Mouse (Mus musculus): ENCODE measurements around the gene Pcolce2. TPM values are rescaled to one million over a fixed set of nuclear protein-coding genes. Genes with fewer than 3 reads are reported as not detected.
A peak's percentile ranks its signal among the peaks of the same experiment; 100 is the strongest.

Gene Pcolce2
- 1.5 and 1.6 TPM in 2 replicates for polyA plus RNA-seq (2012; rRNA removed)

DNA sequence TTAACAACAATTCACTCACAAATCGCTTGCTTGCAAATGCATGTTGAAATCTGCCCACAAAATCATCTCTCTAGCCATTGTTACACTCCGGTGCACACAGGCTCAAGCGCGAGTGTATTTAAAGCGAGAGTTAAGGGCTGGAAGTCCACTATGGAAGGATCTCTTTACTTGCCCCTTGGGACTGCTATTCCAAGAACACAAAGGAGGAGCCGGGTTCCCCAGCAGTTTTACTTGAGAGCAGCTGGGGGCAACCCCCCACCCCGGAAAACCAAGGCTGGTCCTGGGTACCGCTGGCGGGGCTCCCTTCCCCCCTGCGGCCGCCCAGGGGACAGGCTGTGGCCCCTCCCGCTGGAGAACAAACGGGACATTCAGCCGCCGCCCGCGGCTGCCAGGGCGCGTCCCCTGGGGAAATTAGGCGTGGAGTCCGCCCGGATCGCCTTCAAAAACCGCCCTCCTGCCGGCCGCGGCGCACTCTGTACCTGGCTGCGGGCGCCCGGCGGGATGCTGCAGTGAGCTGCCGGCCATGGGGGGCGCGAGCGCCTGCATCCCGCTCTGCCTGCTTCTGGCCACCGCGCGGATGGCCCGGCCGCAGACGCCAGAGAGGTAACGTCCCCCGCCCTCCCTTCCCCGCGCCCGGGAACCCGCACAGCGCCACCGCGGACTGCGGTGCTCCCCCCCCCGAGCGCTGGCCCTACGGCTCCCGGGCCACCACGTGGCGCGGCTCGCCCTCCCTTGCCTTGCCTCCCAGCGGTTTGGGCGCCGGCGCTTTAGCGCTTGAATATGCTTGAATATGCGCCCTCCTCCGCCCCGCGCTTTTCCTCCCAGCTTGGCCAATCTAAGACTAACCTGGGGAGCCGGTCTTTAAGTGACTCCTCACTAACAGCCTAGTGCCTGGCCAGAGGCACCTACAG, at the start of gene Pcolce2:
TSS of gene Pcolce2 (plus strand) at position 331 of the 911 bp plus-strand sequence.
- H3K27ac ChIP-seq (ENCODE audit: insufficient read depth, low read length), result no peak within 1 kb of the TSS
- peak within 1 kb of the TSS; percentile 55 for H3K4me3 ChIP-seq (ENCODE audit: insufficient read depth, low read length)
- no peak for TF ChIP-seq CTCF (IDR thresholded peaks at IDR 0.05; ENCODE audit: extremely low read depth, insufficient read depth, low read length)
- TF ChIP-seq POLR2A (IDR thresholded peaks at IDR 0.05; ENCODE audit: extremely low read depth, insufficient read depth, low read length), result no peak
- no peaks in the 10 kb centered on the region for H3K4me1 ChIP-seq (ENCODE audit: control insufficient read depth, insufficient read depth, low read length)

DNA sequence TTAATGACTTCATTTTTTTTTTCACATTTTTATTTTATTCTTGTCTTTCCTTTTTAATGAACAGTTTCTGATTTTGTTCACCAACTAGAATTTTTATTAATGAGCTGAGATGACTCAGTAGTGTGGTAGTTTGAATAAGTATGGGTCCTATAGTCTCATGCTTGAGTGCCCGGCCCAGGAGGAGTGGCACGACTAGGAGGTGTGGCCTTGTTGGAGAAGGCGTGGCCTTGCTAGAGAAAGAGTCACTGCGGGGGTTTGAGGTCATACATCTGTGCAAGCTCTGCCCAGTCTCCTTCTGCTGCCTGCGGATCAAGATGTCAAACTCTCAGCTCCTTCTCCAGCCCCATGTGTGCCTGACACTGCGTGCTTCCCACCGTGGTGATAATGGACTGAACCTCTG, 49.3 kb upstream of the Pcolce2 start:
- TF ChIP-seq CTCF (IDR thresholded peaks at IDR 0.05; ENCODE audit: extremely low read depth, insufficient read depth, low read length), result no peak
- no peak for TF ChIP-seq POLR2A (IDR thresholded peaks at IDR 0.05; ENCODE audit: extremely low read depth, insufficient read depth, low read length)
- Histone ChIP-seq H3K27ac (ENCODE audit: insufficient read depth, low read length) (no peak overlapping the region), H3K4me3 (ENCODE audit: insufficient read depth, low read length) (no peak overlapping the region), H3K4me1 (ENCODE audit: control insufficient read depth, insufficient read depth, low read length) (no peaks in the 10 kb centered on the region)

DNA sequence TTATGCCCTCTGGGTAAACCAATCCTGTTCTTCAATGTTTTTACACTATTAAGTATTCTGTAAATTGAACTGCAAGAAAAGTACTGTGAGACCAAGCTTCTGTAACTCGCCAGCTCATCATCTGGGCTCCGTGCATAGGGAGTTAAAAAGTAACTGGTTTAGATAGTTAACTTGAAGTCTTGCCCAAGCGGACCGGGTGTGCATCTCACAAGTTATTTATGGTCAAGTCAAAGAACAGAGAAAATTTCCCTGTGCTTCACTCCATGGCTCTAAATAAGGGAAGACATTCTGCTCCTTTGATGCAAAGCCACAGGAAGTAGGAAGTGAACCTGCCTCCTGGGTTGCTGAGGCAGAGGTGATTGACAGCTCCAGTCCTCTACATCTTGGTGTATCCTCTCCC, 43.1 kb upstream of the Pcolce2 start:
- no peak overlapping the region for H3K4me3 ChIP-seq (ENCODE audit: insufficient read depth, low read length)
- TF ChIP-seq CTCF (IDR thresholded peaks at IDR 0.05; ENCODE audit: extremely low read depth, insufficient read depth, low read length) (no peak), POLR2A (IDR thresholded peaks at IDR 0.05; ENCODE audit: extremely low read depth, insufficient read depth, low read length) (no peak)
- no peaks in the 10 kb centered on the region for H3K4me1 ChIP-seq (ENCODE audit: control insufficient read depth, insufficient read depth, low read length)
- H3K27ac ChIP-seq (ENCODE audit: insufficient read depth, low read length), result no peak overlapping the region

DNA sequence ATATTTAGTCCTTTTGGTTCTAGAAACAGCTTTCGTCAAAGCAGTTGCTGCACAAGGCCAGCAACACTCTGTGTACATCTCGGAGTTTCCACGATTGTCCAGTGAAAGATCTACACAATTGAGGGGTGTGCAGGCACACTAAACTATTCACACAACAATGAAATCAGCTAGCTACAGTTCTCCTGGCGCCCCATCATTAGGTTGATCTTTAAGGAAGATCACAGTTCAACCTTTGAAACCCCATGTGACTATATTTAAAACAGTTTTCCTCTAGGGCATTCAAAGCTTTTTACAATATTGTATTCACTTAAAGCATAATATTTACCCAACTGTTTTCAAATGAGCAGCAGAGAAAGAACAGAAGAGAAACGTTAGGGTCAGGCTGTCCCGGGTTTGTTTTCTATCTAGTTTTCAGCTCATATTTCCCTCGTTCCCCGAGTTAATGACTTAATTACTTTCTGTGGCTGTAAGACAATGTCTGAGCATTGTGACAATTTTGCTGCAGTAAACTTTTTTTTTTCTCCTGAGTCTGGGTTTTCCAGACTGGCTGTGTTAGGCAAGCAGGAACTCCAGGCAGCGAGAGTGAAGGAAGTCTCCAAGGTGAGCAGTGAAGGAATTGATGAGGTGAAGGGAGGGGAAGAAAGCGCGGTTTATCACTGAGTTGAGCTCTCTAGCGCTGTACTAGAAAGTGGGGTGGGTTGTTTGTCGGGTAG, 39.8 kb upstream of the Pcolce2 start:
- Histone ChIP-seq H3K4me3 (ENCODE audit: insufficient read depth, low read length) (no peak overlapping the region), H3K27ac (ENCODE audit: insufficient read depth, low read length) (no peak overlapping the region)
- TF ChIP-seq POLR2A (IDR thresholded peaks at IDR 0.05; ENCODE audit: extremely low read depth, insufficient read depth, low read length) (no peak), CTCF (IDR thresholded peaks at IDR 0.05; ENCODE audit: extremely low read depth, insufficient read depth, low read length) (no peak)

DNA sequence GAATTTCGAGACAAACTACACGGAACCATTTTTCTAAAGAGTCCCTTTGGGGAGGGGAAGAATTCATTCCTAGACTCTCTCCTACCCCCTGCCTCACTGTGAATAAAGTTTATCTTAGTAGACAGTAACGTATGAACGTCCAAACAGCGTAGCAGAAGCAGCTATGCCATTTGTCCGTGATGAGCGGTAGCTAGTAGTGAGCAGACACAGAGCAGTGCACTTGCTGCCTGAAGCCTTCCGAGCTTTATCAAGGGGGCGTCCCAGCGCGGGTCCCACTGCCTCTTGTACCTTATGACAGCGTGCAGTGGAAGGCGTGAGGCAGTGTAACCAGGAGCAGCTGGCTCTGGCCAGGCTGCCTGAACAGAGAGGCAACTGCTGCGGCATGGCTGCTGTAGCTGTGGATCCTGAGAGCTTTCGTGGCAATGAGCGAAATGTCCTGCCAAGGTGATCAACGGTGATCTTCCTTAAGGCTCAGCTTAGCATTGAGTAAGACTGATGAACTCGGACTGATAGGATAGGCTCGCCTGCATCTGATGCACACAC, 39.2 kb upstream of the Pcolce2 start:
- H3K4me3 ChIP-seq (ENCODE audit: insufficient read depth, low read length), result no peak overlapping the region
- H3K27ac ChIP-seq (ENCODE audit: insufficient read depth, low read length), result no peak overlapping the region
- TF ChIP-seq POLR2A (IDR thresholded peaks at IDR 0.05; ENCODE audit: extremely low read depth, insufficient read depth, low read length) (no peak), CTCF (IDR thresholded peaks at IDR 0.05; ENCODE audit: extremely low read depth, insufficient read depth, low read length) (no peak)

More for the DNA sequence above, 39.8 kb upstream of the Pcolce2 start:
- no peaks in the 10 kb centered on the region for H3K4me1 ChIP-seq (ENCODE audit: control insufficient read depth, insufficient read depth, low read length)

DNA sequence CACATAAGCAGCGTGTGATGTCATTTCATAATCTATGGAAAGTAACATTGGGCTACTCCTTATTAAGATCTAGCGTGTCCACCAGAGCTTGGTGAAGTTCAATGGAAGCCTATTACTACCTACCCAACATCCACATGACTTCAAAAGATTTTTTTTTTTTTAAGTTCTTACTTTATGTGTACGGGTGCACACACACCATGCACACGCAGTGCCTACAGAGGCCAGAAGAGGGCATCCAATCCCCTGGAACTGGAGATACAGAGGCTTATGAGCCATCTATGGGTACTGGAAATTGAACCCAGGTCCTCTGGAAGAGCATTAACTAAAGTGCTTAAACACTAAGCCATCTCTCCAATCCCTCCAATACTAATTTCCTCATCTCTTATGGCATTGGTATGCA, 38.0 kb upstream of the Pcolce2 start:
- H3K4me3 ChIP-seq (ENCODE audit: insufficient read depth, low read length), result no peak overlapping the region
- H3K27ac ChIP-seq (ENCODE audit: insufficient read depth, low read length), result no peak overlapping the region
- H3K4me1 ChIP-seq (ENCODE audit: control insufficient read depth, insufficient read depth, low read length), result no peaks in the 10 kb centered on the region
- TF ChIP-seq POLR2A (IDR thresholded peaks at IDR 0.05; ENCODE audit: extremely low read depth, insufficient read depth, low read length), result no peak
- 0 out of 2 replicates have a peak, but pooled peaks have one; percentile 12 for TF ChIP-seq CTCF (IDR thresholded peaks at IDR 0.05; ENCODE audit: extremely low read depth, insufficient read depth, low read length)

More for the DNA sequence above, 39.2 kb upstream of the Pcolce2 start:
- H3K4me1 ChIP-seq (ENCODE audit: control insufficient read depth, insufficient read depth, low read length), result no peaks in the 10 kb centered on the region

DNA sequence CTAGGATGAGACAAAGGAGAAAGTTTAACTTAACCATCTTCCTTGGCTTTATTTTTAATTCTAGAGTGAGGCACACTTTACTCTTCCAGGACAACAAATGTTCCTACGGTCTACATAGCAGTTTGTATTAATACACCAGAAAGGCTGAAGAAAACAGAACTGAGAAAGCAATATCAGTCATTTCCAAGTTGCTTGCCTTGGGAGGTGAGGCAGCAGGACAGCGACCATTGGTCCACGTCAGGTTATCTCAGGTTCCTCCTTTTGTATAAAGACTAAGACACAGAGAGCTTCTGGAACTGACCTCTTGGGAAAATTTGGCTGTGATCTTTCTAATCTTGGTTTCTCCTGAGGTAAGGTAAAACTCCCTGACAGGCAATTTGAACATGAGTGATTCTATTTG, 34.6 kb upstream of the Pcolce2 start:
- no peak for TF ChIP-seq CTCF (IDR thresholded peaks at IDR 0.05; ENCODE audit: extremely low read depth, insufficient read depth, low read length)
- TF ChIP-seq POLR2A (IDR thresholded peaks at IDR 0.05; ENCODE audit: extremely low read depth, insufficient read depth, low read length), result no peak
- Histone ChIP-seq H3K4me3 (ENCODE audit: insufficient read depth, low read length) (no peak overlapping the region), H3K27ac (ENCODE audit: insufficient read depth, low read length) (no peak overlapping the region), H3K4me1 (ENCODE audit: control insufficient read depth, insufficient read depth, low read length) (no peaks in the 10 kb centered on the region)

DNA sequence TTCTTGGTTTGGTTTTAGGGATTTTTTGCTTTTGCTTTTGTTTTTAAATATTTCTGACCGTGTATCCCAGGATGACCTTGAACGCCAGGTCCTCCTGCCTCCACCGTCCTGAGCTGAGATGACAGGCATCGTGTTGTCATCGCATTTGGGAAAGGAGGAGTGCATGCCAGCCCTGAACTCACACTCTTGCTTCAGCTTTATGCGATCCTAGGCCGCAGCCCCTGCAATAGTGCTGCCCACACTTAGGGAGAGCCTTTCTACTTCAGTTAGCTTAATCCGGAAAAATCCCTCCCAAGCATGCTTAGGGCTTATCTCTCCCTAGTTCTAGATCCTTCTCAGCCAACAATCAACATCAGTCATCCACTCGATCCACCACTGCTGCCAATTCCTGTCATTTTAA, 34.1 kb upstream of the Pcolce2 start:
- no peak overlapping the region for H3K27ac ChIP-seq (ENCODE audit: insufficient read depth, low read length)
- H3K4me1 ChIP-seq (ENCODE audit: control insufficient read depth, insufficient read depth, low read length), result no peaks in the 10 kb centered on the region
- no peak for TF ChIP-seq POLR2A (IDR thresholded peaks at IDR 0.05; ENCODE audit: extremely low read depth, insufficient read depth, low read length)
- TF ChIP-seq CTCF (IDR thresholded peaks at IDR 0.05; ENCODE audit: extremely low read depth, insufficient read depth, low read length), result no peak
- H3K4me3 ChIP-seq (ENCODE audit: insufficient read depth, low read length), result no peak overlapping the region

DNA sequence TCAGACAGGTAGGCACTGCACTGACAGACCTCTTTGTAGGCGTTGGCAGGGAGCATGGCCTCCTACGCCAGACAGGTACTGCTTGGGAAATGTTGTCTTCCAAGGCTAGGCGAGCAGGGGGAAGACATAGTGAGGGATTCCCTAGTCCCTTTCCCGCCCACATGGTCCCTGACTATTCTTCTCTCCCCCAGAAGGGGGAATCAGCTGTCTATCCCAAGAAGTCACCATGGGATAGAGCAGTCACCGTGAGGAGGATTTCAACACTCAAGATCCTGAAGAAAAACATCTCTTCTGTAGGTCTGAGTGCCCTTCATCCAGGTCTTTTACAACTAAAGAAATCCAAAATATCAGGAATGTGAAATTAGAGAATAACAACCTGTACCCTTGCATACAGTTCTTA, 30.2 kb upstream of the Pcolce2 start:
- Histone ChIP-seq H3K27ac (ENCODE audit: insufficient read depth, low read length) (no peak overlapping the region), H3K4me3 (ENCODE audit: insufficient read depth, low read length) (no peak overlapping the region), H3K4me1 (ENCODE audit: control insufficient read depth, insufficient read depth, low read length) (no peaks in the 10 kb centered on the region)
- TF ChIP-seq POLR2A (IDR thresholded peaks at IDR 0.05; ENCODE audit: extremely low read depth, insufficient read depth, low read length) (no peak), CTCF (IDR thresholded peaks at IDR 0.05; ENCODE audit: extremely low read depth, insufficient read depth, low read length) (peak; percentile 10; the same call in 1 of the 2 replicates)

Measured in cortical plate, adult 2 months (tissue).